7 mouse cellular contexts compared by ENCODE assay signal in genomic region chr6:115853985-115854384, GRCm38 (mm10). TPM values are rescaled to one million over a fixed set of nuclear protein-coding genes. Genes with fewer than 3 reads are reported as not detected.
A peak's percentile ranks its signal among the peaks of the same experiment; 100 is the strongest.
DNase-seq lines count a peak whose midpoint lies in the region; ATAC-seq and TF ChIP-seq lines count a peak whose summit lies in the region.

No protein-coding gene starts in this region.

- no peak for TF ChIP-seq CTCF in stomach, postnatal 0 days (IDR thresholded peaks at IDR 0.05; ENCODE audit: low read depth)

- H3K36me3 ChIP-seq in megakaryocyte, embryonic 14.5 days (replicated peaks; ENCODE audit: low read length) = peaks cover 19% of the 10 kb centered on the region
- H3K36me3 ChIP-seq in forebrain, embryonic 12.5 days (replicated peaks) = peaks cover 10% of the 10 kb centered on the region
- peaks cover 15% of the 10 kb centered on the region for H3K36me3 ChIP-seq in liver, embryonic 13.5 days
- H3K36me3 ChIP-seq in stomach, postnatal 0 days (ENCODE audit: control insufficient read depth, insufficient read depth, low read length) = no peaks in the 10 kb centered on the region

- WGBS in forebrain, embryonic 12.5 days = 42% methylated on average over 7 of the region's 7 CpGs
- 51% methylated on average over 7 of the region's 7 CpGs for WGBS in liver, embryonic 13.5 days (ENCODE audit: insufficient replicate concordance)
- WGBS in stomach, postnatal 0 days = 27% methylated on average over 7 of the region's 7 CpGs

- H3K4me3 ChIP-seq in megakaryocyte, embryonic 14.5 days (replicated peaks) = peak overlapping the region; percentile 97
- H3K4me3 ChIP-seq in forebrain, embryonic 12.5 days (replicated peaks) = peak overlapping the region; percentile 58
- peak overlapping the region; percentile 69 for H3K4me3 ChIP-seq in liver, embryonic 13.5 days (replicated peaks)
- peak overlapping the region; percentile 57 for H3K4me3 ChIP-seq in stomach, postnatal 0 days (ENCODE audit: low read depth, low read length)

- ATAC-seq in megakaryocyte, adult 5-6 weeks (ENCODE audit: poor library complexity, severe bottlenecking) = no peak
- 0 out of 2 replicates have a peak, but pooled peaks have one; percentile 0 for ATAC-seq in forebrain, embryonic 12.5 days (ENCODE audit: low FRiP score)
- no peak for ATAC-seq in liver, embryonic 13.5 days (ENCODE audit: low read depth)
- no peak for ATAC-seq in stomach, postnatal 0 days (ENCODE audit: low FRiP score, low TSS enrichment)
- ATAC-seq in cerebellum, adult (ENCODE audit: insufficient number of reproducible peaks, low FRiP score, low TSS enrichment) = no peak

- peak overlapping the region; percentile 60 for H3K9ac ChIP-seq in forebrain, embryonic 12.5 days
- peak overlapping the region; percentile 65 for H3K9ac ChIP-seq in liver, embryonic 13.5 days
- H3K9ac ChIP-seq in stomach, postnatal 0 days (ENCODE audit: low read length) = peak overlapping the region; percentile 50; the same call in 1 of the 2 replicates

- no peaks in the 10 kb centered on the region for H3K27me3 ChIP-seq in megakaryocyte, embryonic 14.5 days (replicated peaks)
- no peaks in the 10 kb centered on the region for H3K27me3 ChIP-seq in forebrain, embryonic 12.5 days
- no peaks in the 10 kb centered on the region for H3K27me3 ChIP-seq in liver, embryonic 13.5 days
- no peaks in the 10 kb centered on the region for H3K27me3 ChIP-seq in stomach, postnatal 0 days (ENCODE audit: control insufficient read depth, insufficient read depth, low read length)

- no peak for DNase-seq in liver, embryonic 13.5 days
- DNase-seq in stomach, postnatal 0 days (ENCODE audit: low spot score) = no peak
- no peak for DNase-seq in spleen, postnatal 10 days (ENCODE audit: low spot score in 2 of 2)

- peak overlapping the region; percentile 94 for H3K27ac ChIP-seq in forebrain, embryonic 12.5 days
- peak overlapping the region; percentile 30 for H3K27ac ChIP-seq in liver, embryonic 13.5 days
- H3K27ac ChIP-seq in stomach, postnatal 0 days (replicated peaks) = peak overlapping the region; percentile 85

- TF ChIP-seq EP300 in stomach, postnatal 0 days (optimal IDR thresholded peaks at IDR 0.05) = no peak

- H3K9me3 ChIP-seq in megakaryocyte, embryonic 14.5 days = no peaks in the 10 kb centered on the region
- H3K9me3 ChIP-seq in forebrain, embryonic 12.5 days = no peaks in the 10 kb centered on the region
- no peaks in the 10 kb centered on the region for H3K9me3 ChIP-seq in liver, embryonic 13.5 days (replicated peaks)
- H3K9me3 ChIP-seq in stomach, postnatal 0 days (ENCODE audit: control insufficient read depth, low read length) = no peaks in the 10 kb centered on the region

- H3K4me2 ChIP-seq in forebrain, embryonic 12.5 days = peak overlapping the region; percentile 54
- H3K4me2 ChIP-seq in liver, embryonic 13.5 days = peak overlapping the region; percentile 75
- peak overlapping the region; percentile 60 for H3K4me2 ChIP-seq in stomach, postnatal 0 days (replicated peaks; ENCODE audit: low read depth)

- peaks cover 38% of the 10 kb centered on the region for H3K4me1 ChIP-seq in megakaryocyte, embryonic 14.5 days
- H3K4me1 ChIP-seq in forebrain, embryonic 12.5 days = peaks cover 21% of the 10 kb centered on the region
- peaks cover 31% of the 10 kb centered on the region for H3K4me1 ChIP-seq in liver, embryonic 13.5 days (replicated peaks)
- H3K4me1 ChIP-seq in stomach, postnatal 0 days (replicated peaks; ENCODE audit: control insufficient read depth, insufficient read depth) = no peaks in the 10 kb centered on the region

RNA-seq across cellular contexts. Expression of gene Ift122, which starts 0.7 kb away (rescaled TPM):
- 1.1 TPM in 1 of 2 replicates, not detected in the other for polyA plus RNA-seq in megakaryocyte, embryonic 14.5 days (2012; ENCODE audit: insufficient read depth, low replicate concordance)
- 1.1 and 3.3 TPM in 2 replicates for total RNA-seq in megakaryocyte, adult 5-6 weeks (2015)
- total RNA-seq in megakaryocyte, adult 5-6 weeks (2017) = 2.8 and 4.8 TPM in 2 replicates
- 29.9 and 30.5 TPM in 2 replicates for polyA plus RNA-seq in forebrain, embryonic 12.5 days (2016; fragmentation: Nextera tagmentation; extraction: Ambion mirVana)
- polyA plus RNA-seq in liver, embryonic 13.5 days (2015; fragmentation: Nextera tagmentation; extraction: Ambion mirVana) = 2.9 and 3.0 TPM in 2 replicates
- polyA plus RNA-seq in stomach, postnatal 0 days (2015; fragmentation: Nextera tagmentation; extraction: Ambion mirVana) = 4.9 and 5.3 TPM in 2 replicates

RNA-seq across cellular contexts. Expression of gene Mbd4, which starts 0.8 kb away (rescaled TPM):
- 0.40 TPM in 1 of 2 replicates, not detected in the other for polyA plus RNA-seq in megakaryocyte, embryonic 14.5 days (2012; ENCODE audit: insufficient read depth, low replicate concordance)
- 9.1 and 10.9 TPM in 2 replicates for total RNA-seq in megakaryocyte, adult 5-6 weeks (2015)
- total RNA-seq in megakaryocyte, adult 5-6 weeks (2017) = 19.9 and 21.3 TPM in 2 replicates
- 28.7 TPM in 2 replicates for polyA plus RNA-seq in forebrain, embryonic 12.5 days (2016; fragmentation: Nextera tagmentation; extraction: Ambion mirVana)
- polyA plus RNA-seq in liver, embryonic 13.5 days (2015; fragmentation: Nextera tagmentation; extraction: Ambion mirVana) = 9.9 and 12.1 TPM in 2 replicates
- polyA plus RNA-seq in stomach, postnatal 0 days (2015; fragmentation: Nextera tagmentation; extraction: Ambion mirVana) = 4.1 and 4.8 TPM in 2 replicates

RNA-seq across cellular contexts. Expression of gene Efcab12, which starts 15.8 kb away (rescaled TPM):
- not detected in 2 replicates for polyA plus RNA-seq in megakaryocyte, embryonic 14.5 days (2012; ENCODE audit: insufficient read depth, low replicate concordance)
- 0.09 TPM in 1 of 2 replicates, not detected in the other for total RNA-seq in megakaryocyte, adult 5-6 weeks (2015)
- not detected in 2 replicates for total RNA-seq in megakaryocyte, adult 5-6 weeks (2017)
- polyA plus RNA-seq in forebrain, embryonic 12.5 days (2016; fragmentation: Nextera tagmentation; extraction: Ambion mirVana) = 1.7 and 2.3 TPM in 2 replicates
- 0.15 and 0.16 TPM in 2 replicates for polyA plus RNA-seq in liver, embryonic 13.5 days (2015; fragmentation: Nextera tagmentation; extraction: Ambion mirVana)
- polyA plus RNA-seq in stomach, postnatal 0 days (2015; fragmentation: Nextera tagmentation; extraction: Ambion mirVana) = 0.17 and 0.29 TPM in 2 replicates

RNA-seq across cellular contexts. Expression of gene Rpl32, which starts 45.4 kb away (rescaled TPM):
- 500 and 629 TPM in 2 replicates for polyA plus RNA-seq in megakaryocyte, embryonic 14.5 days (2012; ENCODE audit: insufficient read depth, low replicate concordance)
- 2,908 and 2,972 TPM in 2 replicates for total RNA-seq in megakaryocyte, adult 5-6 weeks (2015)
- total RNA-seq in megakaryocyte, adult 5-6 weeks (2017) = 3,179 and 3,683 TPM in 2 replicates
- 1,718 and 1,828 TPM in 2 replicates for polyA plus RNA-seq in forebrain, embryonic 12.5 days (2016; fragmentation: Nextera tagmentation; extraction: Ambion mirVana)
- polyA plus RNA-seq in liver, embryonic 13.5 days (2015; fragmentation: Nextera tagmentation; extraction: Ambion mirVana) = 1,700 and 1,736 TPM in 2 replicates
- 2,380 and 2,431 TPM in 2 replicates for polyA plus RNA-seq in stomach, postnatal 0 days (2015; fragmentation: Nextera tagmentation; extraction: Ambion mirVana)

Comparison
In these comparisons a context has a peak if more than half of its experiments do, and no peak if none do; other contexts are left out.
1. H3K27ac ChIP-seq: peak in every context shown above with its lines; median percentile 94 in forebrain, embryonic 12.5 days; 85 in stomach, postnatal 0 days; 30 in liver, embryonic 13.5 days.